Mouse (Mus musculus): ENCODE data around the gene Cks2. TPM values are rescaled to one million over a fixed set of nuclear protein-coding genes. Genes with fewer than 3 reads are reported as not detected.
"Not testable (repeated sequence)": the region's sequence is repeated elsewhere in the genome, so short reads cannot be mapped to it uniquely, and the experiment has no call there.

Cks2 gene
- polyA plus RNA-seq, 1 experiment from 2014 or later = 97.5 TPM

DNA sequence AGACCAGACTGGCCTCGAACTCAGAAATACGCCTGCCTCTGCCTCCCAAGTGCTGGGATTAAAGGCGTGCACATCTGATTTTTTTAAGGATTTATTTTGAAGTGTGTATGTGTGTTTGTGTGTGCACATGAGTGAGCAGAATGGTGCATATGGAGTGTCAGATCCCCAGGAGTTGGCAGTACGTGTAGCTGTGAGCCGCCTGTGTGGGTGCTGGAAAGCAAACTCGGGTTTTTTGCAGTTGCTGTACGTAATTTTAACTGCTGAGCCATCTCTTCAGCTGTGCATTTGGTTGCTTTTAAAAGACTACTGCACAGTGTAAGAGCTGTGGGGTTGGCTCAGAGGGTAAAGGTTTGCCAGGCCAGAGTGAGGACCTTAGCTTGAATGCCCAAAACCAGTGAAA lies 14.5 kb downstream of the Cks2 start:
- H3K4me3 ChIP-seq (replicated peaks; ENCODE audit: low read length) = no peak overlapping the region
- no peak overlapping the region for H3K27ac ChIP-seq (ENCODE audit: low read length)
- H3K4me2 ChIP-seq (ENCODE audit: low read length) = no peak overlapping the region
- H3K27me3 ChIP-seq (replicated peaks; ENCODE audit: control insufficient read depth, insufficient read depth, low read length) = no peaks in the 10 kb centered on the region
- no peak overlapping the region for H3K9ac ChIP-seq (replicated peaks; ENCODE audit: low read depth, low read length)
- H3K9me3 ChIP-seq (ENCODE audit: control insufficient read depth, low read length) = no peaks in the 10 kb centered on the region
- peaks cover 37% of the 10 kb centered on the region for H3K36me3 ChIP-seq (ENCODE audit: control insufficient read depth, insufficient read depth)
- H3K4me1 ChIP-seq (replicated peaks; ENCODE audit: control insufficient read depth, insufficient read depth, low read length) = no peaks in the 10 kb centered on the region
- no peak for ATAC-seq
- WGBS = 85% methylated on average over 7 of the region's 7 CpGs

DNA sequence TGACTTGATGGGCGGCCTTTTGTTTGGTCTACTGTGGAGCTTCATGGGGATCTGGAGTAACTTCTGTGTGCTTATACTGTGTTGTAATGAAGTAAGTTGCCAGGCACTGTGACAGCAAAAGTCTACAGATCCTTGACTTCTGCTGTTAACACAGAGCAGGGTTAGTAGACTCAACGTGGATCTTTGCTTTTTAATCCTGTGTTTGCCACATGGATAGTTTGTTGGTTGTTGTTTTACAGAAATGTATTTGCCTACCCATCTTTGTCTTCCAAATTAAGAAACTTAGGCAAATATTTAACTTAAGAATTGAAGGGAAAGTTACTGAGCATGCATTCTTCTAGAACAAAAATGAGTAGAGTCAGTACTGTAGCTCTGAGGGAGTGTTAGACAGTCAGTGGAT lies 18.5 kb downstream of the Cks2 start:
- no peak overlapping the region for H3K27ac ChIP-seq (ENCODE audit: low read length)
- H3K9ac ChIP-seq (replicated peaks; ENCODE audit: low read depth, low read length) = no peak overlapping the region
- H3K4me3 ChIP-seq (replicated peaks; ENCODE audit: low read length) = no peak overlapping the region
- peaks cover 41% of the 10 kb centered on the region for H3K36me3 ChIP-seq (ENCODE audit: control insufficient read depth, insufficient read depth)
- WGBS = 97% methylated on average over 2 of the region's 2 CpGs
- no peaks in the 10 kb centered on the region for H3K4me1 ChIP-seq (replicated peaks; ENCODE audit: control insufficient read depth, insufficient read depth, low read length)
- ATAC-seq = no peak
- H3K27me3 ChIP-seq (replicated peaks; ENCODE audit: control insufficient read depth, insufficient read depth, low read length) = no peaks in the 10 kb centered on the region
- H3K9me3 ChIP-seq (ENCODE audit: control insufficient read depth, low read length) = no peaks in the 10 kb centered on the region
- H3K4me2 ChIP-seq (ENCODE audit: low read length) = no peak overlapping the region

DNA sequence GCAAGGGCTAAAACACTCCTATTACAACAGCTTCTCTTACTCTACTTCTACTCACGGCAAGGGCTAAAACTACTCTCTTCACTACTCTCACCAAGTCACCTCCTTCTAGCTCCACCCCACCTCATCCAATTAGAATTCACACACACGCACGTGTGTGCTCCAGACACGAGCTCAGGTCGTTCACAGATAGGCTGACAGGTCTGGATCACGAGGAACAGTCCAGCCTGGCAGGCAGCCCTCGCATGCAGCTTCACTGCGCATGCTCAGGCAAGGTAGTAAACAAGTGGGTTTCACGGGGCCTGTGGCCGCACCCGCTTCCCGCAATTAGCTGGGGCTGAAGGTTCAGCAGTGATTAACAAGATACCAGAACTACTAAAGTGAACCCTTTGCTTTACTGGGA lies 23.2 kb downstream of the Cks2 start:
- H3K9ac ChIP-seq (replicated peaks; ENCODE audit: low read depth, low read length); H3K4me1 ChIP-seq (replicated peaks; ENCODE audit: control insufficient read depth, insufficient read depth, low read length); H3K27me3 ChIP-seq (replicated peaks; ENCODE audit: control insufficient read depth, insufficient read depth, low read length); H3K4me3 ChIP-seq (replicated peaks; ENCODE audit: low read length); ATAC-seq; H3K4me2 ChIP-seq (ENCODE audit: low read length); H3K9me3 ChIP-seq (ENCODE audit: control insufficient read depth, low read length); H3K27ac ChIP-seq (ENCODE audit: low read length): not testable (repeated sequence)
- peaks cover 29% of the 10 kb centered on the region for H3K36me3 ChIP-seq (ENCODE audit: control insufficient read depth, insufficient read depth)
- 91% methylated on average over 12 of the region's 12 CpGs for WGBS

DNA sequence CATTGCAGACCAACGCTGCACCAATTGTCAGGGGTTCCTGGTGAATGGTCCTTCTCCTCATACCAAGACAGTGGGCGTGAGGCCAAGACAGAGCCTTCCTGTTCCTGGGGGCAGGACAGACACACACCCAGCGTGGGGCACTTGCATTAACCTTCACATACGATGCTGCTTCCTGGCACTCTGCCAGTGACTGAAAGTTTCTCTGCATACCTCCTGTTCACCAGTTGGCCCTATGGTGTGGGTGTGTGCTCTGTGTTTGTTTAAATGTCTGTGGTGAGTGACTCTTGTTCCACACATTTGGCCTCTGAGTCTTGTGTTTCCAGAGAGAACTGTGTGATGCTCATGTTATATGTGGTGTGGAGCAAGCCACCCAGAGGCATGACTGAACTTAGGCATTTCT lies 31.6 kb downstream of the Cks2 start:
- Histone ChIP-seq H3K4me1 (replicated peaks; ENCODE audit: control insufficient read depth, insufficient read depth, low read length) (no peaks in the 10 kb centered on the region), H3K36me3 (ENCODE audit: control insufficient read depth, insufficient read depth) (peaks cover 41% of the 10 kb centered on the region), H3K27ac (ENCODE audit: low read length) (no peak overlapping the region), H3K4me2 (ENCODE audit: low read length) (no peak overlapping the region), H3K27me3 (replicated peaks; ENCODE audit: control insufficient read depth, insufficient read depth, low read length) (no peaks in the 10 kb centered on the region), H3K9ac (replicated peaks; ENCODE audit: low read depth, low read length) (no peak overlapping the region), H3K9me3 (ENCODE audit: control insufficient read depth, low read length) (no peaks in the 10 kb centered on the region), H3K4me3 (replicated peaks; ENCODE audit: low read length) (no peak overlapping the region)
- no peak for ATAC-seq
- 73% methylated on average over 4 of the region's 4 CpGs for WGBS

DNA sequence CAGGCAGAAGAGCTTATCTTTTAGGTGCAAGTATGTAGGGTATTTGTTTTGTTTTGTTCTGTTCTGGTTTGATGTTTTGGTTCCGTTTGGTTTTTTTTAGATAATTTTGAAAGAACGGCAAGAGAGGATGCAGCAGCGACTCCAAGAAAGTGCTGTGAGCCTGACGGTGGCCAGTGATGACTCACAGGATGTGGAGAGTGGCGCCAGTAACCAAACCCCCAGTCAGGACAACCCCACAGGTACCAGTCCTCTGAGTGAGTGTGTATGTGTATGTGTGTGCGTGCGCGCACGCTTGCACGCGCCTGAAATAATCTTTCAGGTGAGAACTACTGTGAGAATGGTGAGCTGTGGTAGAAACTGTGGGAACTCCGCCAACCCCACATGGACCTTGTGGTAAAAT lies 32.0 kb downstream of the Cks2 start:
- Histone ChIP-seq H3K27me3 (replicated peaks; ENCODE audit: control insufficient read depth, insufficient read depth, low read length) (no peaks in the 10 kb centered on the region), H3K4me1 (replicated peaks; ENCODE audit: control insufficient read depth, insufficient read depth, low read length) (no peaks in the 10 kb centered on the region), H3K9me3 (ENCODE audit: control insufficient read depth, low read length) (no peaks in the 10 kb centered on the region), H3K36me3 (ENCODE audit: control insufficient read depth, insufficient read depth) (peaks cover 45% of the 10 kb centered on the region), H3K9ac (replicated peaks; ENCODE audit: low read depth, low read length) (no peak overlapping the region), H3K4me3 (replicated peaks; ENCODE audit: low read length) (no peak overlapping the region), H3K4me2 (ENCODE audit: low read length) (no peak overlapping the region), H3K27ac (ENCODE audit: low read length) (no peak overlapping the region)
- ATAC-seq = no peak
- WGBS = 95% methylated on average over 12 of the region's 12 CpGs

DNA sequence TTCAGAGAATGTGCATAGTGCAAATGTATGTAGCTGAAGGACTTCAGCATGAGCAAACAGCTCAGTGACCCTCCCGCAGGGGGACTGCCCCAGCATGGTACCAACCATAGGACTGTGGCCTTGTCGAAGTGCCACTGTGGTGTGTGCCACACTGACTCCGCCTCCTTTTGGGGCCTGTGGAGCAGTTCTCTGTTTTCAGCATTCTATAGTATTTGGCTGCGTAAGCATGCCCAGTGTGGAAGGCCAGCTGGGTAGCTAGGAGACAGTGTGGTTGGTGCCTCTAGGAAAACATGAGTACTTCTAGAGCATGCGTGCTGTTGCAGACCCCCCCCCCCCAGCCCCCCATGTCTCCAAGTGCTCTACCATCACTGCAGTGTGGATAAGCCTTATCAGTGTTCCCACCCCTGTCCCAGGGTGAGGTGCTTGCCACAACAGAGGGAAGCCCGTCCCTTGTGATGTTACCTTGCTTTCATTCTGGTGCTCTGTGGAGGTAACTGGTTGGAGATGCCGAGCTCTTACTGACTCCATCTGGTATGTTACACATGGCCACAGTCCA lies 32.7 kb downstream of the Cks2 start:
- Histone ChIP-seq H3K27ac (ENCODE audit: low read length) (no peak overlapping the region), H3K4me2 (ENCODE audit: low read length) (no peak overlapping the region), H3K36me3 (ENCODE audit: control insufficient read depth, insufficient read depth) (peaks cover 49% of the 10 kb centered on the region), H3K27me3 (replicated peaks; ENCODE audit: control insufficient read depth, insufficient read depth, low read length) (no peaks in the 10 kb centered on the region), H3K4me3 (replicated peaks; ENCODE audit: low read length) (no peak overlapping the region), H3K9me3 (ENCODE audit: control insufficient read depth, low read length) (no peaks in the 10 kb centered on the region), H3K4me1 (replicated peaks; ENCODE audit: control insufficient read depth, insufficient read depth, low read length) (no peaks in the 10 kb centered on the region), H3K9ac (replicated peaks; ENCODE audit: low read depth, low read length) (no peak overlapping the region)
- ATAC-seq = no peak
- 87% methylated on average over 7 of the region's 7 CpGs for WGBS

DNA sequence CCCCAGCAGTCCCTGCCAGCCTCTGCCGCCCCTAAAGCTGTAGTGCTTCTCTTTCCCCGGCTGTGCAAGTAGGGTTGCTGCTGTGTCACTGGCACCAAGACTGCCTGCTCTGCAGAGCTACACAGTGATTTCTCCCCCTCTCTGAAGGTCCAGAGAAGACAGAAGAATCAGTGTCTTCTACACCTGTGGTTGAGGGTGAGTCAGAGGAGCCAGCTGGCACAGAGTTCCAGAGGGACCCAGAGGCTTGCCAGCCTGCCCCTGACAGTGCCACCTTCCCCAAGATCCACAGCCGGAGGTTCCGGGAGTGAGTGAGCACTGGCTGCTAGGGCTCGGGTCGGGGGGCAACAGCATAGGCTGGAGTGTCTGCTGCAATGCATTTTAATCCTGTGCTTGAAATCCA lies 33.7 kb downstream of the Cks2 start:
- Histone ChIP-seq H3K9ac (replicated peaks; ENCODE audit: low read depth, low read length) (no peak overlapping the region), H3K4me1 (replicated peaks; ENCODE audit: control insufficient read depth, insufficient read depth, low read length) (no peaks in the 10 kb centered on the region), H3K4me3 (replicated peaks; ENCODE audit: low read length) (no peak overlapping the region), H3K27me3 (replicated peaks; ENCODE audit: control insufficient read depth, insufficient read depth, low read length) (no peaks in the 10 kb centered on the region), H3K4me2 (ENCODE audit: low read length) (no peak overlapping the region), H3K9me3 (ENCODE audit: control insufficient read depth, low read length) (no peaks in the 10 kb centered on the region), H3K36me3 (ENCODE audit: control insufficient read depth, insufficient read depth) (peaks cover 57% of the 10 kb centered on the region), H3K27ac (ENCODE audit: low read length) (no peak overlapping the region)
- ATAC-seq = no peak
- WGBS = 95% methylated on average over 6 of the region's 6 CpGs

DNA sequence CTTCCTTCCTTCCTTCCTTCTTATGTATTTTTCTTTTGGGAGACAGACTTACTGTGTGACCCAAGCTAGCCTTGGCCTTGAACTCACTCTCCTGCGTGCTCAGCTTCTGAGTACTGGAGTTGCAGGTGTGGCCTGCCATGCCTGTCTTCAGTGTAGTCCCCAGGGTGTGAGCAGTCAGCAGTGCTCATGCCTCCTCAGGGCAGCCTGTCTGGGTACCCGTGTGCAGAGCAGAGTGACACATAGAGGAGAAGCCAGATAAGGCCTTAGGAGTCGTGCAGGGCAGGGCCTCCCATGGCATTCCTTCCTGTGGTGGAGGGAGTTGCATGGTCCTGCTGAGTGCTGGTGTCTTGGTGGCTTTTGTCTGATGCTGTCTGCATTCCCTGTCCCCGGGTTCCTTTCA lies 34.3 kb downstream of the Cks2 start:
- no peak for ATAC-seq
- Histone ChIP-seq H3K4me2 (ENCODE audit: low read length) (no peak overlapping the region), H3K36me3 (ENCODE audit: control insufficient read depth, insufficient read depth) (peaks cover 54% of the 10 kb centered on the region), H3K4me3 (replicated peaks; ENCODE audit: low read length) (no peak overlapping the region), H3K9ac (replicated peaks; ENCODE audit: low read depth, low read length) (no peak overlapping the region), H3K27ac (ENCODE audit: low read length) (no peak overlapping the region), H3K4me1 (replicated peaks; ENCODE audit: control insufficient read depth, insufficient read depth, low read length) (no peaks in the 10 kb centered on the region), H3K9me3 (ENCODE audit: control insufficient read depth, low read length) (no peaks in the 10 kb centered on the region), H3K27me3 (replicated peaks; ENCODE audit: control insufficient read depth, insufficient read depth, low read length) (no peaks in the 10 kb centered on the region)
- 93% methylated on average over 4 of the region's 4 CpGs for WGBS

DNA sequence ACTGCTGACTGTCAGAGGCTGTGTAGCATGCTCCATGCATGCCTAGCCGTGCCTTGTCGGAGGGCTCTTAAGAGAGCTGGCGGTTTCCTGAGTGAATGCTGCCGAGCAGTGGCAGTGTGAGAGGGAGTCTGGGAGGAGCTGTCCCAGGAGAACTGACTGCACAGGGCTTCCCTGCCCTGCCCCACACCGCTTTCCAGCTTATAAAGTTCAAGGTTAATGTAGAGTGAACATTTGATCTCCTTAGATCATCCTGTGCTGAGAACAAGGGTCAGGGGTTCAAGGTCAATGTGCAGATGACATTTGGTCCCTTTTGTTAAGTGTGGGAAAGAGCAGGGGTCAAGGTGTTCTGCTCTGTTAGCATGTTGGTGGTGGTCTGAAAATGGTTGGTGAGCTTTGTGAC lies 36.0 kb downstream of the Cks2 start:
- H3K4me1 ChIP-seq (replicated peaks; ENCODE audit: control insufficient read depth, insufficient read depth, low read length) = no peaks in the 10 kb centered on the region
- ATAC-seq = no peak
- no peak overlapping the region for H3K4me2 ChIP-seq (ENCODE audit: low read length)
- peaks cover 56% of the 10 kb centered on the region for H3K36me3 ChIP-seq (ENCODE audit: control insufficient read depth, insufficient read depth)
- H3K27ac ChIP-seq (ENCODE audit: low read length) = no peak overlapping the region
- 85% methylated on average over 5 of the region's 5 CpGs for WGBS
- H3K9me3 ChIP-seq (ENCODE audit: control insufficient read depth, low read length) = no peaks in the 10 kb centered on the region
- no peak overlapping the region for H3K4me3 ChIP-seq (replicated peaks; ENCODE audit: low read length)
- no peaks in the 10 kb centered on the region for H3K27me3 ChIP-seq (replicated peaks; ENCODE audit: control insufficient read depth, insufficient read depth, low read length)
- H3K9ac ChIP-seq (replicated peaks; ENCODE audit: low read depth, low read length) = no peak overlapping the region

DNA sequence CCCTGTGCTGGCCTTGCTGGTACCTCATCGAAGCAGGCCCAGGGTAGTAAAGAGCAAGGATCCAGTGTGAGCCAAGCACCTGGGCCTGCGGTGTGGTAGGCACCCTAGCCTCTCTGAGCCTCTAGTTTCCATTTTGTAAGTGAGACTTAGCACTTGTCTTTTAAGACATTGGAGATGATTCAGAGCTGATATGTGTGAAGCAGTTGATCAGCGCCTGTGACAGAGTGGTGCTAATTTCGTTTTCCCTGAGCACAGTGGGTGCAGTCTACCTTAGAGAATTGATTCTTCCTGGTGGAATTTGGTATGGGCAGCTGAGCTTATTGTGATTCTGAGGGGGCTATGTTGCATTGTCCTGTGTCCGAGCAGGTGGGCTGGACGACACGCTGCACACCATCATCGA lies 36.6 kb downstream of the Cks2 start:
- no peak overlapping the region for H3K9ac ChIP-seq (replicated peaks; ENCODE audit: low read depth, low read length)
- no peaks in the 10 kb centered on the region for H3K4me1 ChIP-seq (replicated peaks; ENCODE audit: control insufficient read depth, insufficient read depth, low read length)
- no peaks in the 10 kb centered on the region for H3K9me3 ChIP-seq (ENCODE audit: control insufficient read depth, low read length)
- no peak overlapping the region for H3K4me2 ChIP-seq (ENCODE audit: low read length)
- no peaks in the 10 kb centered on the region for H3K27me3 ChIP-seq (replicated peaks; ENCODE audit: control insufficient read depth, insufficient read depth, low read length)
- H3K27ac ChIP-seq (ENCODE audit: low read length) = no peak overlapping the region
- no peak overlapping the region for H3K4me3 ChIP-seq (replicated peaks; ENCODE audit: low read length)
- peaks cover 58% of the 10 kb centered on the region for H3K36me3 ChIP-seq (ENCODE audit: control insufficient read depth, insufficient read depth)
- 93% methylated on average over 8 of the region's 8 CpGs for WGBS
- ATAC-seq = no peak

Data from forebrain, embryonic 16.5 days (tissue).